Mouse (Mus musculus) adrenal gland, postnatal 14 days (tissue): ENCODE results near the gene Galns. TPM values are rescaled to one million over a fixed set of nuclear protein-coding genes. Genes with fewer than 3 reads are reported as not detected.
"Not testable (repeated sequence)": the region's sequence is repeated elsewhere in the genome, so short reads cannot be mapped to it uniquely, and the experiment has no call there.

ENCODE experiments used
- DNase-seq: peaks from one replicate; pipeline ENCODE4 v3.0.0; 2021; ENCODE audit warnings: mixed read lengths
- total RNA-seq: library from RNA; stranded (reverse); gene quantifications from 2 replicates; pipeline ENCODE4 v1.2.3, GENCODE M21; 2021

The Galns gene
- total RNA-seq, 1 experiment from 2014 or later = 5.4 TPM

DNA sequence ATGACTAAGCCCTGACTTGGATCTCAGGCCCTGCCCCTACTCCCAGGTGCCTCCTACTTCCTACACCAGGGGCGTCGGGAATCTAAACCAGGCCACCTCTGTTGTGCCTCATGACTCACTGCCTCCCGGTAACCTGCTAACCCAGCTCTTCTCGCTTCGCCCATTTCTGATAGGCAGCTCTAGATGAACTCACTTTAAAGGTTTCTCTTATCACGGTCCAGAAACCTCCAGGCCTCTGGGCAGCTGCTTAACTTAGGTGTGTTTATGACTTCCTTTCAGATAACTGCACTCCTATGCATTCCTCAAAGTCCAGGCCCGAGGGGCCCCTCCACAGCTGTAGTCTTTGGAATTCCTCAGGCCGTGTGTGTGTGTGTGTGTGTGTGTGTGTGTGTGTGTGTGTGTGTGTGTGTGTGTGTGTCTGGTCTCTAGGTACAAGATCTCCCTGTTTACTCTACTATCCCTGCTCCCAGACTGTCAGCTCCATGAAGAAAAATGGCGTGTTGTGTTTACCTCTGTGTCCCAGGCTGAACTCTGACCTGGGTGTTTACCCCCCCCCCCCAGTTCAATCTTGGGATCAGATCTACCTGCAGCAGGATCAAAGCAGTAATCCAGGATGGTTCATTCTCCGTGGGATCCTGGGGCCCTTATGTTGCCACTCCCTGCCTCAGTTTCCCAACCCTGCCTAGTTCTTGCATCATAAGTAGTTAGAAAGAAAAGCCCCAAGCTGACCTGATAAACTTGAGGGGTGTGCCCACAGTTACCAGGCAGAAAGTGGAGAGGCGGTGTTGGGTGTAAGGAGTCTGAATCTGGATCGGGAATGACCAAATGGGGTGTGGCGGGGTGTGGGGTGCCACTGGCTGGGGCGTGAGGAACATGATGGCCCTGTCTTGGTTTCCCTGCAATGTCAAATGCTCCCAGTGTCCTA, 24.9 kb upstream of the Galns start:
- no peak for DNase-seq

DNA sequence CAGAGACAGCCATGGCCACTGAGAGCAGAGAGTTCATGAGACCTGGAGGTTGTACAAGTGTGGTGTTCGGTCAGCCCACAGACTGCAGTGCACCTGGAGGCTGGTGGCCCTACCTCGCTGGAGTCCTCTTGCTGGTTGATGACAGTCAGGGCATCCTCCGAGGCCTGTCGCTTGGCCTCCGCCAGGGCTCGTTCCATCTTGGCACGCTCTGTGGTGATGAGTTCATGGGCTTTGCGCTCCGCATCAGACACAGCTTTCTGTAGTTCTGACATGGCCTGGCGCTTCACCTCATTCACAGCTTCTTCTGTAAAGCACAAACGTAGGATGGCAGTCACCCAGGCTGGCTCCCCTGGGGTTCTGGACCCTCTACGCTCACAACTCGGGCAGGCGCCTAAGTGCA, 21.9 kb upstream of the Galns start:
- DNase-seq = no peak

DNA sequence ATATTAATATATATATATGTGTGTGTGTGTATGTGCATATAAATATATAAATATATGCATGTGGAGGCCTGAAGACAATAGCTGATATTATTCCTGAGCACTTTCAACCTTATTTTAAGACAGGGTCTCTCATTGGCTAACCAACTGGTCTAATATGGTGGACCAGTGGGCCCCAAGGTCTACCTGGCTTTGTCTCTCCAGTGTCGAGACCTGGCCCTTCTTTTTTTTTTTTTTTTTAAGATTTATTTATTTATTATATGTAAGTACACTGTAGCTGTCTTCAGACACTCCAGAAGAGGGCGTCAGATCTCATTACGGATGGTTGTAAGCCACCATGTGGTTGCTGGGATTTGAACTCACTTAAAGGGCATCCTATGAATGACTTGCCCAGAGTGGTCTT, 20.9 kb upstream of the Galns start:
- not testable (repeated sequence) for DNase-seq

DNA sequence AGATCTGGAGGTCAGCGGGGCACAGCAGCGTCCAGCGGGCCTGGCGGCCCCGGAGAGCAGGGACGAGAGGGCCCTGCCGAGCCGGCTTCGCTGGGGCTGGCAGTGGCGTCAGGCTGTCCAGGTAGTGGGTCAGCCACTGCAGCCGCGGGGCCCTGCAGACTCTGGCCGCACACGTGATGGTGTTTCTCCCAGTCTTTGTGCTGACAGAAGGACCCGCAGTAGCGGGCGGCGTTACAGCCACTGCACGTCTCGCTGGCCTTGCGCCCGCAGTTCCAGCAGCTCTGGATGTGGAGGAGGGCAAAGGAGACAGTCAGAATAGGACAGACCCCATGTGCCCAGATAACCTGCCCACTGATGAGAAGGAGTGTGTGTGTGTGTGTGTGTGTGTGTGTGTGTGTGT, 19.4 kb upstream of the Galns start:
- DNase-seq = no peak

DNA sequence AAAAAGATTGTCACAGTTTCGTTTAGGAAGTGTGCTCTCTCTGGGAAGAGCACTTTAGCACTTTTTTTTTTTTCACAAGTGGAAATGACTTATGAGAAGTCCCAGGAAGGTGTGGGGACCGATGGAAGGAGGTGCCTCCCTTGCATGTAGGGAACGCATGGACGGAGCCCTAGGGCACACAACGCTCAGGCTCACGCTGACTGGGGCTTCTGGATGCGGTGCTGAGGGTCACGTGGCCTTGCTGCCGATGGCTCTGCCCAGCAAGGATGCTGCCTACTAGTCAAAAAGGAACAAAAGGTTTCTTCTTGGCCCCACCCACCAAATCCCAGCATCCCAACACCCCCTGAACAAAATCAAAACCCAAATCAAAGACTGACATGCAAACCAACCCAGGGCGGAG, 18.1 kb upstream of the Galns start:
- no peak for DNase-seq

DNA sequence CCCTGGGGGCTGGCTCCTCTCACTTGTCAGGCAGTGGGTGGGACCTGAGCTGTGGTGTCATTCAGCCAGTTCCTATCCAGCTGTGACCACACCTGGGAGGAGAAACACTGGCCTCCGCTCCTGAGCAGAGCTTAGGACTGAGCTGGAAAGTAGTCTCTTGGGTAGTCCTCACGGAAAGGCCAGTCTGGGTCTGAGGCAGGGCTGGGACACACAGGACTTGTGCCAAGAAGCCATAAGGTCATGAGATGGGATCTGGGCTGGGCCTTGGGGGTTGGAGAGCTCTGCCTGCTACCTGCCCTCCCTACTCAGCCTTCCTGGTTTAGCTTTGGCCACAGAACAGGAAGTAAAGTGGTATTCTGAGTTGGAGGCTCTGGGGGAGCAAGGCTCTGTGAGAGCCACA, 15.6 kb upstream of the Galns start:
- no peak for DNase-seq

DNA sequence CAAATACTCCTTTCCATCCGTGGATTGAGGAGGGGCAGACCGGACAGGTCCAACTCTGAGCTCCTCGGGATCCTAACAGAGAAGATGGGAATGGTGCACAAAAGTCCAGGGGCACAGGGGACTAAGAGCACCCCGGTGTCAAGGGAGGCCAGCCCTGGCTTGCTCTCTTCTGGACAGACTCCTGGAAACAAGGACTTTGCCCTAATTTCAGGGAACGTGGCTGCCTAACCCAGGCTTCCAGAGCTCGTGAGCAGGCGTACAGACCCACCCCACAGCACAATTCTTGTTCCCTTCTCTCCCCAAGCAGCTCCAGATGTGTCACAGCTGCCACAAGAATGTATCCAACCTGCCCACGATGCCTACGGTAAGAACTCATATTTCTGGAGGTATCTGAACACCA, 14.5 kb upstream of the Galns start:
- no peak for DNase-seq

DNA sequence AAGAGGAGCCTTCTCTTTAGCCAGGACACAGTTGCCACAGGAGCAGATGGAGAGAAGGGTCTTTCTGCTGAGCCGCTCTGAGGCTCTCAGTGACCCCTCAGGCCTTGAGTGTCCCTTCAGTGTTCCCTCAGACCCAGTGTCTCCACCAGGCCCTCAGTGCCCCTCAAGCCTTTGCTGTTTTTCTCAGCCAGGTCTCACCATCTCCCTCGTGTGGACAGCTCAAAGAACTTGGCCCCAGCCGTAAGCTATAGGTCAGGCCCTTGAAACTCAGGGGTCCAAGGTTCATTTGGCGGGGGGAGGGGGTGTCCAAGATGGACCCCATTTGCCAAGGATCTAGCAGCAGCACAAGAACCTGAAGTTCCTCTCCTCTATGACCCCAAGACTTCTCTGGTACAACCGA, 13.4 kb upstream of the Galns start:
- no peak for DNase-seq

DNA sequence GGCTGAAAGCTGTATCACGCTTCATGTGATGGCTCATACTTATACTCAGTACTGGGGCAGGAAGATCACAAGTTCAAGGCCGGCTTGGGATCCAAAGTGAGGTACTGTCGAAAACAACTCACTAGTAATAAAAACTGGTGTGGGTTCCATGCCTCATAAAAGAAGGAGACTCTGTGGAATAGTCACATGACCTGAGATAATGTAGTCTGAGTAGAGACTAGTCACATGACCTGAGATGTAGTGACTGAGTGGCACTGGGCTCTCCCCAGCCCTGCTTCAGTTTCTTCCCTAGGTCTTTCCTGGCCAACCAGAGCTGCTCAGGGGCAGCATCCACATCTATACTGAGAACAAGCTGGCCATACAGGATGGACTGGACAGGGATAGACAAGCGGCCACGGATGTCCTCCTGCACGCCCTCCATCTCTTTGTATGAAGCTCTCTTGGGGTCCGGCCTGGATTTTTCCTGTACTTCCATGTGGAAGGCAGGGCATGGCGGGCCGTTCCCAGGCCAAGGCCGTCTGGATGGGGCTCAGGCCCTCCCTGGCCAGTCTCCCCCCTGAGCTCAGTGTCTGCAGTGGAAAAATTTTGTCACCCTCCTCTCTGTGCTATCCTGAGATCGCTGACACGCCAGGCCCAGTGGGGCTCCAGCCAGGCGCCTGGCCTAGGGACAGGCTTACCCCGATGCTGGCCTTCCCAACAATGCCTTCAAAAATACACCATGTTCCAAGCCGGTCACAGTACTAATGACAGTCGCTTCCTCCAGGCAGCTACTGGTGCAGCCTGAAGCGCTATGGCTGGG, 12.8 kb upstream of the Galns start:
- DNase-seq = no peak

DNA sequence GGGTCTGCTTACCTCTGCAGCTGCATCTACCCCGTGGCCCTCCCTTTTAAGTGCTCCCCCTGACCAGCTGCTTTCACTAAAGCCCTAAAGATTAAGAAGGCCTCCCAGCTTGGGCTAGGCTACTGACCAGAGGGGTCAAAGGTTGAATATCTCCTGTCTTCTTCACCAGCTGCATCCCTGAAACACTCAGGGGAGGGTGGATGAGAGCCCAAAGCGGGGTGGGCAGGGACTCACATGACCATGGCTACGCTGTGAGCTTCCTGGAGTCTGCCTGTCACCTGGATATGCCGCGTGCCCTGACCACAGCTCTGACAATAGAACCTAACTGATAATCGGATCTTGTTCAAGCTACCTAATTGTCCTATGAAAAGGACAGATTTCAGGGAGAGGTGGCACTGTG, 11.5 kb upstream of the Galns start, which contains the start of gene Pabpn1l:
Pabpn1l (minus strand) TSS at position 13 of the 400 bp plus-strand sequence.
- DNase-seq = no peak

DNA sequence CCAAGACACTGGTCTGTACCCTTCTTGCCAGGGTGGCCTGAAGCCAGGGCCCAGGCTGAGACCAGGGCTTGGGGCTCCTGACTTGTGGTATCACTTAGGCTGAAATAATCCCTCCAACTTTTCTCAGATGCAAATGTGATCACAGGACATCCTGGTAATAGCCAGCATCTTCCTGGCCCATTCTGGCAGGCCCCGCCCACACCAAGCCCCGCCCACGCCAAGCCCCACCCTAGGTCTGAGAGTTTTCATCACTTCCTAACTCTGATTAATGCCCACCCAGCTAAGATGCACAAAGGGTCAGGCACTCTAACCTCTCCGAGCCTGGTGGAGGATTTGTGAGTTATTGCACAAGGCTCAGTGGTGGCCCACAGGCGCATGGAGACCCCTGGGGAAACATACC, 9.2 kb upstream of the Galns start:
- DNase-seq = no peak

DNA sequence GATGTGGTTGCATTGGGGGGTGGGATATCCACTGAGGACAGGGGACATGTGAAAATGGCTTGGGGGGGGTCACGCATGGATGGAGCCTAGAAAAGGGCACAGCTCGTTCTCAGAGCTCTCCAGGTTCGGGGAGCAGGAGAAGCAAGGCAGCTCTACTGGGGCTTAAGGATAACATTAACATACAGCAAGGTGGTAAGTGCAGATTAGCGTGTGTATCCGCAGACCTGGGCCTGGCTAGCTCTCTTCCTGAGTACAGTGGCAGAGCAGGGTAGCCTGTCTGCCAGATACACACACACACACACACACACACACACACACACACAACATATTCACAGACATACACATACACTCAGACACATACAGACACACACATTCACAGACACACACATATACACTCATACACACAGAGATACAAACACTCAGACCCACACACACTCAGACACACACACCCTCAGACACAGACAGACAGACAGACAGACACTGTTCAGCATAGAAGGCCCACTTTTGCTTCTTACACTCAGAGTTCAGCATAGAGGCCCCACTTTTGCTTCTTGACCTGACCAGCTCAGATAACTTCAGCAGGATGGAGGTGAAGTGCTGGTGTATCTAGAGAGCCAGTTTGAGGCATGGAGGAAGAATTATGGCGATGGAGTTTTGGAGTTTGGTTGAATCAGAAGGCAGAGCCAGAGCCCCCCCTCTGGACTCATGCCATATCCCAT, 7.6 kb upstream of the Galns start:
- DNase-seq = no peak

DNA sequence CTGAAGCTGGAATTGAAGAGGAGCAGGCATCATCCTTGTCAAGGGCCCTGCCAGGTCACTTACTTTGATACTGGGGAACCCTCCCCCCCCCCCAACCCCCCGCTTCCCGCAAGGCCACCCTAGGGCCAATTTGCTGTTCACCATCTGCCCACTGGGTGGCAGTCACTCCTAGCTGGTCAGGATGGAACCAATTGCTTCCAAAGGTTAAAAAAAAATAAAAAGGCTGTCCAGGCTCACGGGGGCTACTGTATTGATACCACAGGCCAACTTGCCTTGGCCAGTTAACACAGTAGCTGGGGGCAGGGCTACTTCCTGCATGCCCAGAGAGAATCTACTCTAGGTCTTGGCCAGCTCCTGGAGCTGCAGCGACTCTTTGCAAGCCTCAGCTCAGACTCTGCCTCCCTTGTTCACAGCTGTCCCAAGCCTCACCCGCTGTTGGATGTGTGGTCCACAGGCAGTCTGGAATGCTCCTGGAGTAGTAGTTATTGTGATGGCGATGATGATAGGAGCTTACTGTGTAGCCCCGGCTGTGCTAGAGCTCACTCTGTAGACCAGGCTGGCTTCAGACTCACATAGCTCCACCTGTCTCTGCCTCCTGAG, 6.8 kb upstream of the Galns start:
- peak; percentile 91 for DNase-seq

DNA sequence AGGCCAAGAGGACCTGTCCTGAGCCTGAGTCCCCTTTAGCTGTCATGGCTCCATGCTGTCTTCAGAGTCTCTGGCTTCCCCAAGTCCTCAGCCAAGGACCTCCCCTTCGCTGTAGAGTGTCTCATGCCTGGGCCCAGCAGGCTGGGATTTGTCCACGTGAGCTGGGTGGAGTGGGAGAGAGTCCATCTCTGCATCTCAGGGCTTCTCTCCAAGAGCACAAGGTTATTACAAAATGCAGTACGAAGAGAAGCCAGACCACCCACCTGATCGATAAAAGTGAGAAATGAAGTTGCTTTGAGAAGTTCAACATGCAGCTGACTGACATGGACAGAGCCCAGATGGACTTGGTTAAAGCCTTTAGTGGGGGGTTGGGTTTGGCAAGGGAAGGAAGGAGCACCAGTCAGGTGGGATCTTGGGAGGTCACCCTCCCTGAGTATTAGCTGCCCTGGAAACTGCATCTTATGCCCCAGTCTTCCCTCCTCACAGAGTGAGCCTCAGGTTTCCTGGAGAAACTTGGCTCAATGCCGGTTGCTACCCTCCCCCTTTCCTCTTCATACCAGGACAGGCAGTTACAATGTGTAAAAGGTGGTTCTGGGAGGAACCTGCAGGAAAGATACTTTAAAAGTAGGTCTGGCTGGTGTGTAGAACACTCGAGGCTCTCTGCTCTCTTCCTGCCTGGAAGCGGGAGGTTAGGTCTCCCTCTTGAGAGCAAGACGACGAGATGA, 5.1 kb upstream of the Galns start:
- DNase-seq = no peak

DNA sequence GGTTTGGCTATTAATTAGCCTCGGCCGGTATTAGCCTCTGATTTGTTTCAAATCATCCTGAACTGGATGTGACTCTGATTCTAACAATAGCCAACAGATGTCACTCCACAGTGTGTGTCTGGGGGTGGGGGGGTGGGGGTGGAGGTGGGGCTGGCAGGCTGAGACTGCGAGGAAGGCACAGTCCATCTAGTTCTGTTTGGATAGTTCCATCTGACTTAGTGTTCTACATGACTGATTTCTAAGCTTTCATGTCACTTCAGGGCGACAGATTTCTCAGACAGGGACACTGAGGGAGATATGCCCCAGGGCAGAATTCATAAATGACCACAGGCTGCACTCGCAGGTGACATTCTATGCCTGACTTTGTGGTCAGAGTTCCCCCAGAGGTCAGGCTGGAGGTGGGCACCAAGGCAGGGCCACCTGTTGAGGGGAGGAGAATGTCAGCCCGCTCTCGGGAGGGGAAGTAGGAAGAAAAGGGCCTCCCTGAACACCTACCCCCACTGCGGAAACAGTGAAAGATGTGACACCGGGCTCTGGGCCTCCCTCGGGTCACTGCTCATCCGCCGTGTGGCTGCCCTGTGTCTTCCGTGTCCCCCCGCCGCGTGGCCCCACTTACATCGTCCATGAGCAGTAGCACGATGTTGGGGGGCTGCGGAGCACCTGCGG, 518 bp downstream of the Galns start:
- DNase-seq = no peak

DNA sequence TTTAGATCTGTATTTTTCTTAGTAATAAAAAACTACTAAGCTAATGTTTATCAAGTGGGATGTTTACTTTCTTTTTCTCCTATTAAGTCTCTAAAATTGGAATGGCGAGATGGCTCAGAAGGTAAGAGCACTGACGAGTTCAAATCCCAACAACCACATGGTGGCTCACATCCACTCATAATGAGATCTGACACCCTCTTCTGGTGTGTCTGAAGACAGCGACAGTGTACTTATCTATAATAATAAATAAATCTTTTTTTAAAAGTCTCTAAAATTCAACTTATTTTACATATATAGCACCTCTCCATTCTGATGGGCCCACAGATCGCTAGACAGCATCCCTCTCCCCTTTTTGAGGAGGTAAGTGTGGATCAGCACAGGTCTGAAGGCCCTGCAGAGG, 1.1 kb downstream of the Galns start:
- DNase-seq = no peak

DNA sequence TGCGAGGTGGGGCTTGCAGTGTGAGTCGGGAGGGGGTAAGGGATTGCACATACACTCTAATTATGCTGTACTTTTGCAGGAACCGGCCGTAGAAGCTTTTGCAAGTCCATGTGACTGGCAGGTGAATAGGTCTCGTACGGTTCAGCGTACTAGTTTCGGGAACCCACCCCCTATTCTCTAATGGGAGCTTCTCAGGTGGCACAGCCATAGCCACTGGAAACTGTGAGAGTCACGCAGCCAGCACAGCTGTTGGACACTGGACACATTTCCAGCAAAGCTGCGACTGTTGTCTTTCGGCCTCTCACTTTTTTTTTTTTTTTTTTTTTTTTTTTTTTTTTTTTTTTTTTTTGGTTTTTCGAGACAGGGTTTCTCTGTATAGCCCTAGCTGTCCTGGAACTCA, 4.5 kb downstream of the Galns start:
- DNase-seq = no peak

DNA sequence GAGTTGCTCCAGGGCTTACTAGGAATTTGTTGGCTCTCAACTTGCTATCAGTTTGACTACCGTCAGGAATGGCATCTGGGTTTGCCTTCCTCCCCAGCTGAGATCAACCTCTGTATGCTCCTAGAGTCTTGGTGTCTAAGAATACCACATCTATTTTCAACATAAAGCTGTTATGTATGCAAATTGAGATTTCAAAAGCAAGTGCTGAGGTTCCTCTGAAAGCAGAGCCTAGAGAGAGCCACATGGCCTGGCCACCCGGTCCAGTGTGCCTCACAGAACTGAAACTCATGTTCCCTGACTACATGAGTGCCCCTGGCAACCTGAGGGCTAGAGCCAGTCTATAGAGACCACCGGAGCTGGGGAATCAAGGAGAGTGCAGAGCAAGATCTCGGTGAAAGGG, 5.9 kb downstream of the Galns start:
- DNase-seq = no peak

DNA sequence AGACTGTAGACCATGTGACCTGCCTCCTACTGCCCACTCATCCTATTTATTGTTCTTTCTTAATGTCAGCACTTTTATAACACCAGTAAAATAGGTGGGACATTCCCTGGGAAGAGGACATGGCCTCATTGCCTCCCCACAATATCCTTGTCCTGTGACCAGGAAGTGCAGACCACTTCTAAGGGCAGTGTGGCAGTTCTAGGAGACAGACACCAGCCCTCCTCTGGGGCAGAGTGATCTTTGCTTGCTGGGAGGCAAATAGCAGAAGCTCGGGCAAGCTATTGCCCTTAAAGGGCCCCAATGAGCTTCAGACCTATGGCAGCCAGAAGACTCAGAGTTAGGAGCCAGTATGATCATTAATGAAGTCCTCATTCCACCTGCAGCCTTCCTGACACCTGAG, 6.6 kb downstream of the Galns start:
- DNase-seq = no peak

DNA sequence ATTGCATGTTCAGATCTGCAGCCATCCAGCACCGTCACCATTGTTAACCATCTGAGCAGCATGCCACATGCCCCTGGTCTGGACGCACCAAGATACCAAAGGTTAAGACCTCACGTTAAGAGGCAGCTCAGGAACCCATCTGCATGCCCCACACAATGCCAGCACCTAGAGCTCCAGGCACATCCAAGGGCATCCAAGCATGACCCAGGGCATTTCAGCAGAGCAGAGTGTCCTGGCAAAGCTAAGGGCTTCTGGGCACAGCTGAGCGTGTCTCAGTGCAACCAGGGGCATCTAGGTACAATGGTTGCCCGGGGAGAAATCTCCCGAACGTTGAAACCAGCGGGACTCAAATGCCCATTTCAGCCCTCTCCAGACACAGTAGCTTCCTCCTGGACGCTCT, 10.6 kb downstream of the Galns start:
- no peak for DNase-seq

DNA sequence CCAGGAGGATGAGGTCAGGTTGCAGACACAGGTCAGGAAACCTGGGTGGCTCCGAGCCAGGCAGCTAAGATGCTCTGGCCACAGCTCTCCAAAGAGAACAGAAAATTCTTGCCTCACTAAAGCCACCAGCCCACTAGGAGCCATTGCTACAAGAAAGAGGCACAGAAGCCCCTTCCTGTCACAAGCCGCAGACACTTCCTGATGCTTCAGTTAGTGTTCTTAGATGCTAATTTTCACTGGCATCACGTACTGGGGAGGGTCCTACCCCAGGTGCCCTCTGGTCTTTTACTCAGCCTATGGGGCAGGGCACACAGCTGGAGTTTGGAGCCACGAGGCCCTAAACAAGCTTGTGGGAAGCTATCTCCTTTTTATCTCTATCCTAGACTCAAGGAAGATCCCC, 15.2 kb downstream of the Galns start:
- no peak for DNase-seq
